Mouse (Mus musculus): ENCODE results near the gene Galk1.

The Galk1 gene

DNA sequence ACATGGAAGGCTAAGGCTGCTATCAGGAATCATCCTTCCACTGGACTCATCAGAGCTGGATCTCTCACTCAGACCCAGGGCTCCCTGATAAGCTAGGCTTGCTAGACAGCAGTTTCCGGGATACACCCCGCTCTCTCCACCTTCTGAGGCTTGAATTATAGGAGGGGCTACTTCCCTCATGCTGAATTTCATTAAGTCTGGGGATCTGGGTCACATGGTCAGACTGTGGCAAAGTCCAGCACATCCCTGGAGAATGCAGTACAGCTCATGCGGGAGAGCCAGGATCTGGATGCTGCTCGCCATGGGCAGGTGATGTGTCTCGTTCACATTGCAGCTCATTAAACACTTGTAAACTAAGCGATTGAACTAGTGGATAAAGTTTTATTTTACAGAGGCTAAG is 41.5 kb downstream of the Galk1 start:
- peaks cover 28% of the 10 kb centered on the region for H3K27me3 ChIP-seq (ENCODE audit: insufficient read depth, low read length)
- peaks cover 74% of the 10 kb centered on the region for H3K4me1 ChIP-seq (replicated peaks; ENCODE audit: low read depth, low read length)
- H3K9me3 ChIP-seq (ENCODE audit: low read length): no peaks in the 10 kb centered on the region
- peaks cover 11% of the 10 kb centered on the region for H3K36me3 ChIP-seq (ENCODE audit: insufficient read depth, low read length)
- H3K4me3 ChIP-seq (replicated peaks; ENCODE audit: low read length): peak overlapping the region; percentile 35; the same call in 1 of the 2 replicates
- no peak for TF ChIP-seq POU5F1 (IDR thresholded peaks at IDR 0.05; ENCODE audit: borderline replicate concordance, low read length)
- no peak for TF ChIP-seq NANOG (IDR thresholded peaks at IDR 0.05; ENCODE audit: borderline replicate concordance, low read length)
- no peak for TF ChIP-seq CTCF (conservative IDR thresholded peaks at IDR 0.05; ENCODE audit: low read length)

DNA sequence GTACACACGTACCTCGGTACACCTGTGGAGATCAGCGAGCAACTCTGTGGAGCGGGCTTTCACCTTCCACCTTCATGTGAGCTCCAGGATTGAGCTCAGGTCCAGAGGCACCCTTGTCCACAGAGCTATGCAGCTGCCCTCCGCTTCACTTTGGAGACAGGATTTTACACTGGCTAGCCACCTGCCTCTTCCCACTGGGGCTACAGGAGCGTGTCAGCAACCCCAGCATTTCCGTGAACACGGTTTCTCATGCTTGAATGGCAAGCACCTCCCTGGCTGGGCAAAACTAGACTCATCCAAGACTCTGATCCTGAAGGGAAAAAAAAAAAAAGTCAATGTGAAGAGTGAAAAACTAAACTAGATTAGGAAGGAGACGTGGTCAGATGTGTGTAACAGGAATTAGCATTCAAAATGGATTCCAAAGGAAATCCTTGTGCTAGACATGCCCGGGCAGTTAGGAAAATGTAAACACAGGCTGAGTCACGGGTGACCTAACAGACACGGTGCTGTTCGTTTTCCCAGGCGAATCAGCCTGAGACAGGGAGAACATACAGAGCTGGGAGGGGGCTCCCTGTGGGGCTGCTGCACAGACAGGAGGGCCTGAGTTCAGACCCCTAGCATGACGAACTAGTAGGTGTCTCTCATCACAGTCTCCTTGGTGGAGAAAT is 42.4 kb downstream of the Galk1 start:
- no peaks in the 10 kb centered on the region for H3K9me3 ChIP-seq (ENCODE audit: low read length)
- H3K4me1 ChIP-seq (replicated peaks; ENCODE audit: low read depth, low read length): peaks cover 74% of the 10 kb centered on the region
- H3K4me3 ChIP-seq (replicated peaks; ENCODE audit: low read length): peak overlapping the region; percentile 35
- H3K36me3 ChIP-seq (ENCODE audit: insufficient read depth, low read length): peaks cover 20% of the 10 kb centered on the region
- TF ChIP-seq NANOG (IDR thresholded peaks at IDR 0.05; ENCODE audit: borderline replicate concordance, low read length) (no peak), CTCF (conservative IDR thresholded peaks at IDR 0.05; ENCODE audit: low read length) (no peak), POU5F1 (IDR thresholded peaks at IDR 0.05; ENCODE audit: borderline replicate concordance, low read length) (no peak)
- H3K27me3 ChIP-seq (ENCODE audit: insufficient read depth, low read length): peaks cover 19% of the 10 kb centered on the region

DNA sequence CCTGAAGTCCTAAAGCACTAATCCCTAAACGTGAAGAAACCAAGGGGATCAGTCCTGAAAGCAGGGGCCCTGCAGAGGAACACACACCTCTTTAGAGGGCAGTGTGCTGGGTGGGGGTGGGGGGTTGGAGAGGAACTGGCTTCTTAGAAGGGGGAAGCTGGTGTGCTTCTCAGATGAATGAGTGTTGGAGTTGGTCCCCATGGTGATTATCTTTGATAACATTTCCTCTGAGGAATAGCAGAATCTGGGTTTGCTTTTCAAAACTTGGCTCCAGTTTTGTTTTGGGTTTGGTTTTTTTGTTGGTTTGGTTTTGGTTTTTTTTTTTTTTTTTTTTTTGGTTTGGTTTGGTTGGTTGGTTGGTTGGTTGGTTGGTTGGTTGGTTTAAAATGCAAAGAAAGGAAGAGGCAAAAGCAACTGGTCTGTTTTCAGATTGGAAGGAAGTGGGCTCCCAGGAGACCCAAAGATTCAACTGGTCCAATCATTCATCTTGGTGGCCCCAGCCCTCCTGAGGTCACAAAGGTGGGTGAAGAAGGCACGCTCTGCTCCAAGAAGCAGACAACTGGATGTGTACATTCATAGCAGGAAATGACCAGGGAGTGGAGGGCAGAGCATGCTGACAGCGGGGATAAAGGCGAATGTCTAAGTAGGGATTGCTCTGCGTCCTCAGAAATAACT is 43.7 kb downstream of the Galk1 start:
- TF ChIP-seq NANOG (IDR thresholded peaks at IDR 0.05; ENCODE audit: borderline replicate concordance, low read length): no peak
- TF ChIP-seq CTCF (conservative IDR thresholded peaks at IDR 0.05; ENCODE audit: low read length): no peak
- TF ChIP-seq POU5F1 (IDR thresholded peaks at IDR 0.05; ENCODE audit: borderline replicate concordance, low read length): no peak
- Histone ChIP-seq H3K9me3 (ENCODE audit: low read length) (no peaks in the 10 kb centered on the region), H3K4me1 (replicated peaks; ENCODE audit: low read depth, low read length) (peaks cover 78% of the 10 kb centered on the region), H3K4me3 (replicated peaks; ENCODE audit: low read length) (no peak overlapping the region), H3K27me3 (ENCODE audit: insufficient read depth, low read length) (peaks cover 12% of the 10 kb centered on the region), H3K36me3 (ENCODE audit: insufficient read depth, low read length) (peaks cover 33% of the 10 kb centered on the region)

DNA sequence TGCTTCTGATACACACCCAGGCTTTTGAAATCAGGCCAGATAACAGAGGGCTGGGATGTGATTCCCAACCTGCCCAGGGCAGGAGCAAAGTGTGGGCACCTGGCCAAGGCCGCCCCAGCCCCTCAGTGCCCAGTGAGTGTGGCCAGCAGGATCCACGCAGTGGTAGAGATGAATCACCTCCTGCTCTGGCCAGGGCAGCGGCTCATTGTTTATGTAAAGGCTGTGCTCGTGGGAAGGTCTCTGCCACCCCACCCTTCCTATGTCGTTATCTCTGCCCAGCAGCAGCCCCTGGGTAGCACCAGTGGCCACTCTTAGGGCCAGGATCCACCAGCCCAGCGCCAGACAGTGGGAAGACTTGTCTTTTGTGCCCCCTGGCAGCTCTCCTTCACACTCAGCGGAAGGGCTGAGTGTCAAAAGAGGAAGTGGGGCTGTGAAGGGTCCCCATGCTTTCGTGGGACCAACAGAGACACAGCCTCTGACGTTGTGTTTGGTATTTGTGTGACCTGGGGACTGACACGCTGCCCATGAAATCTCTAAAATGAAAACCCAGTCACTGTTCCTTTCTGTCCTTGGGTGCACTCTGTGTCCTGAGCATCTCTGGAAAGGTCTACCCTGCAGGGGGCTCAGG is 47.4 kb downstream of the Galk1 start:
- H3K4me1 ChIP-seq (replicated peaks; ENCODE audit: low read depth, low read length): peaks cover 85% of the 10 kb centered on the region
- peaks cover 69% of the 10 kb centered on the region for H3K36me3 ChIP-seq (ENCODE audit: insufficient read depth, low read length)
- H3K4me3 ChIP-seq (replicated peaks; ENCODE audit: low read length): no peak overlapping the region
- no peaks in the 10 kb centered on the region for H3K9me3 ChIP-seq (ENCODE audit: low read length)
- TF ChIP-seq CTCF (conservative IDR thresholded peaks at IDR 0.05; ENCODE audit: low read length) (no peak), POU5F1 (IDR thresholded peaks at IDR 0.05; ENCODE audit: borderline replicate concordance, low read length) (no peak), NANOG (IDR thresholded peaks at IDR 0.05; ENCODE audit: borderline replicate concordance, low read length) (no peak)
- H3K27me3 ChIP-seq (ENCODE audit: insufficient read depth, low read length): peaks cover 4% of the 10 kb centered on the region

DNA sequence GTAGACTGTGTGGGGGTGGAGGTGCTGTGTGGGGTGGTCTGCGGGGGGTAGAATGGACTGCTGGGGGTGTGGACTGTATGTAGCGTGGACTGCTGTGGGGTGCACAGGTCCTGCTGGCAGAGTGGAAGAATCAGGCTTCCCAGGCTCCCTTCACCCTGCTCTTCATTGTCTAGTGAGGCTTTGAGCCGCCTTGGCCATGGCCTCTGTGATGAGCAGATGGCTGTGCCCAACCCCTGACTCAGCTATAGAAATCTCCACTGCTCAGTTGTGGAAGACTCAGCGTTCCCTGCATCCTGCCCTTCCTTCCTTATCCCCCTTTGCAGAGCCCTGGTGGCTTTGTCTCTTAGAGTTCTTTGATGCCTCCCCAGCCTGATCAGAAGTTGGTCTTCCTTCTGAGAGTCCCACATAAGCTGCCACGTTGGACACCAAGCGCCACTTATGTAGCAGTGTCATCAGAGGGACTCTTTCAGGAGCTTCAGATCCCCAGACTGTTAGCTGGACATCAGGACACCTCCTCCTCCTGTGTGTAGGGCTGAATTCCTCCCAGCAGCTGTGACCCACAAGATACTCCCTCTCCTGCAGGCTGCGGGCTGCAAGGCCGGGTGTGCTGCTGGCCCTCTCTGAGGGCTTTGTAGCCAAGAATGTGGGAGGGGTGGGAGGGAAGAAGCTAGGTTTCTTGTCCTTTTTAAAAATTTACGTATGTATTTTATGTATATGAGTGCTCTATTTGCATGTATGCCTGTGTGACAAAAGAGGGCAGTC is 49.7 kb downstream of the Galk1 start:
- Histone ChIP-seq H3K4me1 (replicated peaks; ENCODE audit: low read depth, low read length) (peaks cover 78% of the 10 kb centered on the region), H3K36me3 (ENCODE audit: insufficient read depth, low read length) (peaks cover 85% of the 10 kb centered on the region), H3K9me3 (ENCODE audit: low read length) (no peaks in the 10 kb centered on the region), H3K4me3 (replicated peaks; ENCODE audit: low read length) (no peak overlapping the region), H3K27me3 (ENCODE audit: insufficient read depth, low read length) (peaks cover 4% of the 10 kb centered on the region)
- TF ChIP-seq CTCF (conservative IDR thresholded peaks at IDR 0.05; ENCODE audit: low read length) (no peak), NANOG (IDR thresholded peaks at IDR 0.05; ENCODE audit: borderline replicate concordance, low read length) (no peak), POU5F1 (IDR thresholded peaks at IDR 0.05; ENCODE audit: borderline replicate concordance, low read length) (no peak)

DNA sequence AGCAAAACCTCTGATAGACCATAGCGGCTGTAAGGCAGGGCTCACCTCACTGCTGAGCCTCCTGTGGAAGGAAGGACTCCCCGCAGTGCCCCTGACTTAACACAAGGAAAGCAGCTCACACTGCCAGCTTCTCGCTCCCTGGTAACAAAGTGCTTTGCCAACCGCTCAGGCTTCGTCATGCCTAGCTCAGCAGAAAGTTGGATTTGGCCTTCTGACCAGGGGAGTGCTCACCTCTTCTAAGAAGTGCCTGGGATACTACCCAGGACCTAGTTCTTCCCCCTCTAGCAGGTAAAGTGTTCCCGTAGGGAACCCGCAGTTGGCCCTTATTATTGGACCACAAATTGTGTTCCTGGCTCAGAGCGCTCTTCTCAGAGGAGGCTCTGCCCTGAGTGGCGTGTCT is 53.5 kb downstream of the Galk1 start:
- Histone ChIP-seq H3K36me3 (ENCODE audit: insufficient read depth, low read length) (peaks cover 88% of the 10 kb centered on the region), H3K27me3 (ENCODE audit: insufficient read depth, low read length) (peaks cover under 1% of the 10 kb centered on the region), H3K4me1 (replicated peaks; ENCODE audit: low read depth, low read length) (peaks cover 80% of the 10 kb centered on the region), H3K9me3 (ENCODE audit: low read length) (no peaks in the 10 kb centered on the region), H3K4me3 (replicated peaks; ENCODE audit: low read length) (no peak overlapping the region)
- TF ChIP-seq NANOG (IDR thresholded peaks at IDR 0.05; ENCODE audit: borderline replicate concordance, low read length) (no peak), POU5F1 (IDR thresholded peaks at IDR 0.05; ENCODE audit: borderline replicate concordance, low read length) (no peak), CTCF (conservative IDR thresholded peaks at IDR 0.05; ENCODE audit: low read length) (no peak)

Data from E14TG2a.4 (cell line).